Comparison of ENCODE assay signal across 19 mouse cellular contexts in the genomic region with DNA sequence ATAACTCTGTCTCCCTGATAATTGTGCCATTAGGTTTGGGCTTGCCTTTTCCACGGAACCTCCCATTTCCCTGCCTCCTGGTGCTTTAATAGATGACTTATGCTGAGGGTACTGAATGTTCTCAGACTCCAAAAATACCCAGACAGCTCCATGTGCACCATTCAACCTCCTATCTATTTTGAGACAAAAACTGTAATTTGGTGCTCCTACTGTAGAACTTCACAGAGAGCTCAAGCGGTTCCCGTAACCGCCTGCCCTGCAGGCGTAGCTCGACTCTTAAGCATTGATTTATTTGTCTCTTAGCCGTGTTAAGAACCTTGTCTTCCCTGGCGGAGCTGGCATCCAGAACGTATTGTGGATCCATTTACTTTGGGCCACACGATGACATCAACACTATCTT.
A peak's percentile ranks its signal among the peaks of the same experiment; 100 is the strongest.
DNase-seq lines count a peak whose midpoint lies in the region; ATAC-seq and TF ChIP-seq lines count a peak whose summit lies in the region.
"Had no signal": no experiment of that assay in that cellular context is flagged by ENCODE, and none has a peak within 500 bp of the region (broad histone marks: within the 10 kb centered on the region; RNA-seq: fewer than 3 reads in every experiment).

No protein-coding gene starts in this region.

- H3K4me3 ChIP-seq in hindbrain, embryonic 16.5 days (ENCODE audit: low read length), result no peak overlapping the region
- no peak overlapping the region for H3K4me3 ChIP-seq in hindbrain, embryonic 12.5 days
- no peak overlapping the region for H3K4me3 ChIP-seq in kidney, adult 2 months (ENCODE audit: insufficient read depth, low read depth, low read length)
- H3K4me3 ChIP-seq in kidney, embryonic 14.5 days (ENCODE audit: low read length), result no peak overlapping the region
- H3K4me3 ChIP-seq: forebrain, embryonic 12.5 days; heart, embryonic 10.5 days; megakaryocyte, embryonic 14.5 days had no signal

- H3K4me2 ChIP-seq in hindbrain, embryonic 16.5 days (ENCODE audit: low read length), result no peak overlapping the region
- H3K4me2 ChIP-seq in hindbrain, embryonic 12.5 days (replicated peaks), result no peak overlapping the region
- H3K4me2 ChIP-seq in kidney, embryonic 14.5 days (replicated peaks; ENCODE audit: low read depth, low read length), result no peak overlapping the region
- H3K4me2 ChIP-seq: forebrain, embryonic 12.5 days; liver, embryonic 11.5 days had no signal

- no peak overlapping the region for H3K27ac ChIP-seq in hindbrain, embryonic 16.5 days (ENCODE audit: low read depth, low read length)
- H3K27ac ChIP-seq in hindbrain, embryonic 12.5 days, result no peak overlapping the region
- no peak overlapping the region for H3K27ac ChIP-seq in kidney, adult 2 months (ENCODE audit: insufficient read depth, low read depth, low read length)
- H3K27ac ChIP-seq in kidney, embryonic 14.5 days (ENCODE audit: low read depth, low read length), result no peak overlapping the region
- H3K27ac ChIP-seq: forebrain, embryonic 12.5 days; heart, embryonic 10.5 days; stomach, postnatal 0 days had no signal

- TF ChIP-seq CTCF in kidney, adult 2 months (conservative IDR thresholded peaks at IDR 0.05; ENCODE audit: insufficient read depth, insufficient read length, low read depth, low read length), result no peak

- TF ChIP-seq POLR2A in kidney, adult 2 months (IDR thresholded peaks at IDR 0.05; ENCODE audit: low read depth, low read length), result no peak

- H3K27me3 ChIP-seq in hindbrain, embryonic 16.5 days (replicated peaks; ENCODE audit: control insufficient read depth, insufficient read depth, low read length), result no peaks in the 10 kb centered on the region
- H3K27me3 ChIP-seq in hindbrain, embryonic 12.5 days, result no peaks in the 10 kb centered on the region
- no peaks in the 10 kb centered on the region; the same call in 1 of the 2 replicates for H3K27me3 ChIP-seq in kidney, adult 2 months (replicated peaks; ENCODE audit: control insufficient read depth, insufficient read depth, low read length)
- H3K27me3 ChIP-seq in kidney, embryonic 14.5 days (ENCODE audit: control insufficient read depth, insufficient read depth, low read length), result no peaks in the 10 kb centered on the region
- H3K27me3 ChIP-seq: forebrain, embryonic 12.5 days; megakaryocyte, embryonic 14.5 days had no signal

- ATAC-seq in hindbrain, embryonic 16.5 days, result 0 out of 2 replicates have a peak, but pooled peaks have one; percentile 48
- no peak for ATAC-seq in hindbrain, embryonic 12.5 days (ENCODE audit: low FRiP score)
- no peak for ATAC-seq in kidney, embryonic 14.5 days (ENCODE audit: low FRiP score, low TSS enrichment)

- H3K9ac ChIP-seq in hindbrain, embryonic 16.5 days (ENCODE audit: low read depth, low read length), result no peak overlapping the region
- no peak overlapping the region for H3K9ac ChIP-seq in hindbrain, embryonic 12.5 days
- H3K9ac ChIP-seq in kidney, embryonic 14.5 days (ENCODE audit: low read depth, low read length), result no peak overlapping the region
- H3K9ac ChIP-seq: forebrain, embryonic 12.5 days had no signal

- H3K36me3 ChIP-seq in hindbrain, embryonic 16.5 days (ENCODE audit: control insufficient read depth, insufficient read depth, low read length), result no peaks in the 10 kb centered on the region
- H3K36me3 ChIP-seq in hindbrain, embryonic 12.5 days, result no peaks in the 10 kb centered on the region
- H3K36me3 ChIP-seq in kidney, adult 2 months (ENCODE audit: control insufficient read depth, insufficient read depth, low read length), result no peaks in the 10 kb centered on the region
- no peaks in the 10 kb centered on the region for H3K36me3 ChIP-seq in kidney, embryonic 14.5 days (ENCODE audit: control insufficient read depth, insufficient read depth, low read length)
- H3K36me3 ChIP-seq: forebrain, embryonic 12.5 days; heart, embryonic 10.5 days had no signal

- no peaks in the 10 kb centered on the region for H3K4me1 ChIP-seq in hindbrain, embryonic 16.5 days (ENCODE audit: control insufficient read depth, insufficient read depth, low read depth, low read length)
- H3K4me1 ChIP-seq in hindbrain, embryonic 12.5 days, result no peaks in the 10 kb centered on the region
- no peaks in the 10 kb centered on the region for H3K4me1 ChIP-seq in kidney, adult 2 months (ENCODE audit: control insufficient read depth, insufficient read depth, low read length)
- no peaks in the 10 kb centered on the region for H3K4me1 ChIP-seq in kidney, embryonic 14.5 days (ENCODE audit: control insufficient read depth, insufficient read depth, low read length)
- H3K4me1 ChIP-seq: forebrain, embryonic 12.5 days; heart, embryonic 10.5 days; megakaryocyte, embryonic 14.5 days had no signal

- H3K9me3 ChIP-seq in hindbrain, embryonic 16.5 days (ENCODE audit: control insufficient read depth, low read length), result no peaks in the 10 kb centered on the region
- no peaks in the 10 kb centered on the region for H3K9me3 ChIP-seq in hindbrain, embryonic 12.5 days (replicated peaks)
- no peaks in the 10 kb centered on the region for H3K9me3 ChIP-seq in kidney, embryonic 14.5 days (ENCODE audit: control insufficient read depth, low read length)
- H3K9me3 ChIP-seq: forebrain, embryonic 12.5 days; heart, embryonic 10.5 days had no signal

- intact Hi-C loops in left cerebral cortex, postnatal 25 days (cut with DNase I), result loop anchor here (5.0 kb wide), 1 partner anchor 44 kb away; no protein-coding TSS in a partner anchor

- peak; percentile 91 for DNase-seq in brain, adult 2 months (ENCODE audit: low read depth, low spot score)
- peak; percentile 22 to 28 for DNase-seq in frontal cortex, postnatal 25 days (ENCODE audit: low spot score in 2 of 2)
- peak; percentile 52 to 64 for DNase-seq in left cerebral cortex, postnatal 25 days (ENCODE audit: low spot score in 2 of 2)
- DNase-seq in kidney, adult 2 months, result no peak
- no peak for DNase-seq in yolk sac, embryonic 10.5 days (ENCODE audit: low spot score)
- DNase-seq: adrenal gland, adult 8-10 months; B cell, adult 2 months; cerebellum, adult 9-10 months; gastrocnemius, postnatal 25 days; heart, postnatal 36 days; kidney, adult 18-20 months had no signal

- WGBS in hindbrain, embryonic 16.5 days, result 71% methylated on average over 10 of the region's 10 CpGs
- 86% methylated on average over 10 of the region's 10 CpGs for WGBS in hindbrain, embryonic 12.5 days
- WGBS in kidney, adult 2 months, result 50% methylated on average over 10 of the region's 10 CpGs
- 58% methylated on average over 10 of the region's 10 CpGs for WGBS in kidney, embryonic 14.5 days

Comparison
In these comparisons a context has a peak if more than half of its experiments do, and no peak if none do; other contexts are left out.
1. DNase-seq: peak in brain, adult 2 months (single experiment), frontal cortex, postnatal 25 days (2 of 2) and left cerebral cortex, postnatal 25 days (2 of 2); none in kidney, adult 2 months (single experiment) and yolk sac, embryonic 10.5 days (single experiment).